Mouse (Mus musculus) stomach, embryonic 16.5 days (tissue): Measurements from ENCODE around the gene Rundc3a. TPM values are rescaled to one million over a fixed set of nuclear protein-coding genes. Genes with fewer than 3 reads are reported as not detected.

Experiments used
- ATAC-seq: fragments of 200-750 bp; cut with Nextera tagmentation; 2 replicates; pipeline ENCODE4 v1.8.0; 2017; ENCODE audit warnings: moderate number of reproducible peaks, moderate TSS enrichment; ENCODE audit not compliant: insufficient read depth, low FRiP score
- H3K27ac ChIP-seq: fragments of 300-500 bp; sonication (generic); 2 replicates; pipeline ENCODE4 v1.5.1; 2014; ENCODE audit warnings: low read length
- H3K27me3 ChIP-seq: fragments of 300-500 bp; sonication (generic); 2 replicates; pipeline ENCODE4 v1.6.1; 2014; ENCODE audit warnings: low read length, control low read depth, mixed read lengths; ENCODE audit not compliant: control insufficient read depth, insufficient read depth
- H3K36me3 ChIP-seq: fragments of 300-500 bp; sonication (generic); 2 replicates; pipeline ENCODE4 v1.6.1; 2014; ENCODE audit warnings: low read length; ENCODE audit not compliant: control insufficient read depth, insufficient read depth
- H3K4me1 ChIP-seq: fragments of 300-500 bp; sonication (generic); 2 replicates; pipeline ENCODE4 v1.6.1; 2014; ENCODE audit warnings: low read length, control low read depth, mixed read lengths; ENCODE audit not compliant: control insufficient read depth, insufficient read depth
- H3K4me2 ChIP-seq: fragments of 300-500 bp; sonication (generic); 2 replicates; pipeline ENCODE4 v1.6.1; 2014; ENCODE audit warnings: low read depth, low read length, mixed read lengths
- H3K4me3 ChIP-seq: fragments of 300-500 bp; sonication (generic); replicated peaks from 2 replicates; pipeline ENCODE4 v1.5.1; 2014; ENCODE audit warnings: mild to moderate bottlenecking, low read length
- H3K9ac ChIP-seq: fragments of 300-500 bp; sonication (generic); 2 replicates; pipeline ENCODE4 v1.6.1; 2014; ENCODE audit warnings: low read length
- H3K9me3 ChIP-seq: fragments of 300-500 bp; sonication (generic); replicated peaks from 2 replicates; pipeline ENCODE4 v1.6.1; 2016; ENCODE audit warnings: low read length, control low read depth; ENCODE audit not compliant: control insufficient read depth
- WGBS: fragments of 180-500 bp; shearing (Covaris S2); extraction: QIAGEN DNeasy Blood & Tissue Kit; methylation state at CpG from one replicate; pipeline ENCODE4 v1.1.7; 2014; 5-methylcytosine and 5-hydroxymethylcytosine counted together
- polyA plus RNA-seq: library from polyadenylated mRNA; unstranded; fragments of >200 nt; fragmentation: Nextera tagmentation; extraction: Ambion mirVana; gene quantifications from 2 replicates; pipeline ENCODE4 v1.2.1, GENCODE M21; 2015

Gene Rundc3a
- polyA plus RNA-seq, 1 experiment from 2014 or later: 7.6 TPM

DNA sequence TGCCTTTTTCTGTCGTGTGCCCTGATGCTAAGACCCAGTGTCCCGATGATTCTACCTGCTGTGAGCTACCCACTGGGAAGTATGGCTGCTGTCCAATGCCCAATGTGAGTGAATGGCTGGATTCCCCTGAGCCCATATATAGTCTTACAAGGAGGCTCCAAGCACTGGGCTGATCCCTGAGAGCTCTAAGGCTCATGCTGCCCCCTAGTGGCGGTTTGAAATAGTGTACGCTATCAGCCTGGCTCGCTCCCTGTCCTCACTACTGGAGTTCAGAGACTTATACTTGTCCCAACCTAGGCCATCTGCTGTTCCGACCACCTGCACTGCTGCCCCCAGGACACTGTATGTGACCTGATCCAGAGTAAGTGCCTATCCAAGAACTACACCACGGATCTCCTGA, 41.2 kb downstream of the Rundc3a start:
- Histone ChIP-seq H3K4me2 (no peak overlapping the region), H3K36me3 (0 out of 2 replicates have a peak, but pooled peaks cover 15% of the 10 kb centered on the region), H3K4me3 (no peak overlapping the region), H3K9me3 (no peaks in the 10 kb centered on the region), H3K27ac (no peak overlapping the region; the same call in 1 of the 2 replicates), H3K27me3 (no peaks in the 10 kb centered on the region), H3K4me1 (peaks cover 38% of the 10 kb centered on the region), H3K9ac (0 out of 2 replicates have a peak overlapping the region, but pooled peaks have one; percentile 13)
- WGBS: 13% methylated on average over 7 of the region's 7 CpGs
- ATAC-seq: 0 out of 2 replicates have a peak, but pooled peaks have one; percentile 8

DNA sequence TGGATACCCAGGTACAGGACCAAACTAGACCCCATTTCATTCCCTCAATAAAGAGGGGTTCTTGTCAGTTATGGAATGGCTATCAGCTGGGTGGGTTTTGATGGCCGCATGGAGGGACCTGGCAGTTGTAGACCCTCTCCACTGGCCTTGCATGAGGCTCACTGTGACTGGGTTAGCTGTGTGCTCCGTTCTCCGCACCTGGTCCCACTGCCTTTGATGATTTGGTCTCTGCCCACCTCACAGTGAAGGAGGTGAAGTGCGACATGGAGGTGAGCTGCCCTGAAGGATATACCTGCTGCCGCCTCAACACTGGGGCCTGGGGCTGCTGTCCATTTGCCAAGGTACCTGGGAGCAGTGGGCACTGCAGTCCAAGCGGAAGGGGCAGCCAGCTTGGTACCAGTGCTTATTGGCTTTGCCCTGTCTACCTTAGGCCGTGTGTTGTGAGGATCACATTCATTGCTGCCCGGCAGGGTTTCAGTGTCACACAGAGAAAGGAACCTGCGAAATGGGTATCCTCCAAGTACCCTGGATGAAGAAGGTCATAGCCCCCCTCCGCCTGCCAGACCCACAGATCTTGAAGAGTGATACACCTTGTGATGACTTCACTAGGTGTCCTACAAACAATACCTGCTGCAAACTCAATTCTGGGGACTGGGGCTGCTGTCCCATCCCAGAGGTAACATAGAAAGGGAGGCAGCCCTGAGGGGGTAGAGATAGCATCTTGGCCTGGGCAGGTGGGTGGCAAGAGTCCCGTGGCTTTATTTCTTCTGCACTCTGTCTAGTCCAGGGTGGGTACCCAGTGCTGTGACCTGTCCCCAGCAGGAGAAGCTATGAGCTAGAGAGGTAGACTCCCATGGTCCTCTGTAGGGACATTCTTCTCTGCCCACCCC, 41.9 kb downstream of the Rundc3a start:
- no peak overlapping the region for H3K4me3 ChIP-seq
- H3K4me2 ChIP-seq: no peak overlapping the region
- ATAC-seq: no peak
- 0 out of 2 replicates have a peak, but pooled peaks cover 18% of the 10 kb centered on the region for H3K36me3 ChIP-seq
- peaks cover 33% of the 10 kb centered on the region for H3K4me1 ChIP-seq
- H3K27me3 ChIP-seq: no peaks in the 10 kb centered on the region
- H3K27ac ChIP-seq: no peak overlapping the region
- no peak overlapping the region for H3K9ac ChIP-seq
- WGBS: 91% methylated on average over 11 of the region's 11 CpGs
- H3K9me3 ChIP-seq: no peaks in the 10 kb centered on the region

DNA sequence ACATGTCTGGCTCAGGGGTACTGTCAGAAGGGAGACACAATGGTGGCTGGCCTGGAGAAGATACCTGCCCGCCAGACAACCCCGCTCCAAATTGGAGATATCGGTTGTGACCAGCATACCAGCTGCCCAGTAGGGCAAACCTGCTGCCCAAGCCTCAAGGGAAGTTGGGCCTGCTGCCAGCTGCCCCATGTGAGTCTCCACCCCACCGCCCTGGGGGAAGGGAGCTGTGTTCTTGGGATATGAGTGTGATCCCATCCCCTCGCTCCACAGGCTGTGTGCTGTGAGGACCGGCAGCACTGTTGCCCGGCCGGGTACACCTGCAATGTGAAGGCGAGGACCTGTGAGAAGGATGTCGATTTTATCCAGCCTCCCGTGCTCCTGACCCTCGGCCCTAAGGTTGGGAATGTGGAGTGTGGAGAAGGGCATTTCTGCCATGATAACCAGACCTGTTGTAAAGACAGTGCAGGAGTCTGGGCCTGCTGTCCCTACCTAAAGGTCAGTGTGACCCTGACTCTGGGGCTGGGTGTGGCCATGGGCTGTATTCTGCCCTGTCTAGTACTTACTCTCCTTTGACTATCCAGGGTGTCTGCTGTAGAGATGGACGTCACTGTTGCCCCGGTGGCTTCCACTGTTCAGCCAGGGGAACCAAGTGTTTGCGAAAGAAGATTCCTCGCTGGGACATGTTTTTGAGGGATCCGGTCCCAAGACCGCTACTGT, 42.7 kb downstream of the Rundc3a start:
- Histone ChIP-seq H3K27me3 (no peaks in the 10 kb centered on the region), H3K4me2 (no peak overlapping the region), H3K9ac (no peak overlapping the region), H3K36me3 (0 out of 2 replicates have a peak, but pooled peaks cover 19% of the 10 kb centered on the region), H3K4me1 (peaks cover 33% of the 10 kb centered on the region), H3K9me3 (no peaks in the 10 kb centered on the region), H3K4me3 (no peak overlapping the region), H3K27ac (peak overlapping the region; percentile 33; the same call in 1 of the 2 replicates)
- ATAC-seq: no peak
- WGBS: 92% methylated on average over 18 of the region's 18 CpGs

DNA sequence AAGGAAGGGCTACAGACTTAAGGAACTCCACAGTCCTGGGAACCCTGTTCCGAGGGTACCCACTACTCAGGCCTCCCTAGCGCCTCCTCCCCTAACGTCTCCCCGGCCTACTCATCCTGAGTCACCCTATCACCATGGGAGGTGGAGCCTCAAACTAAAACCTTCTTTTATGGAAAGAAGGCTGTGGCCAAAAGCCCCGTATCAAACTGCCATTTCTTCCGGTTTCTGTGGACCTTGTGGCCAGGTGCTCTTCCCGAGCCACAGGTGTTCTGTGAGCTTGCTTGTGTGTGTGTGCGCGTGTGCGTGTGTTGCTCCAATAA, 43.2 kb downstream of the Rundc3a start:
- Histone ChIP-seq H3K9me3 (no peaks in the 10 kb centered on the region), H3K36me3 (0 out of 2 replicates have a peak, but pooled peaks cover 19% of the 10 kb centered on the region), H3K4me1 (peaks cover 29% of the 10 kb centered on the region), H3K4me3 (no peak overlapping the region), H3K27ac (peak overlapping the region; percentile 33), H3K27me3 (no peaks in the 10 kb centered on the region), H3K9ac (no peak overlapping the region), H3K4me2 (no peak overlapping the region)
- ATAC-seq: no peak
- 72% methylated on average over 10 of the region's 10 CpGs for WGBS

DNA sequence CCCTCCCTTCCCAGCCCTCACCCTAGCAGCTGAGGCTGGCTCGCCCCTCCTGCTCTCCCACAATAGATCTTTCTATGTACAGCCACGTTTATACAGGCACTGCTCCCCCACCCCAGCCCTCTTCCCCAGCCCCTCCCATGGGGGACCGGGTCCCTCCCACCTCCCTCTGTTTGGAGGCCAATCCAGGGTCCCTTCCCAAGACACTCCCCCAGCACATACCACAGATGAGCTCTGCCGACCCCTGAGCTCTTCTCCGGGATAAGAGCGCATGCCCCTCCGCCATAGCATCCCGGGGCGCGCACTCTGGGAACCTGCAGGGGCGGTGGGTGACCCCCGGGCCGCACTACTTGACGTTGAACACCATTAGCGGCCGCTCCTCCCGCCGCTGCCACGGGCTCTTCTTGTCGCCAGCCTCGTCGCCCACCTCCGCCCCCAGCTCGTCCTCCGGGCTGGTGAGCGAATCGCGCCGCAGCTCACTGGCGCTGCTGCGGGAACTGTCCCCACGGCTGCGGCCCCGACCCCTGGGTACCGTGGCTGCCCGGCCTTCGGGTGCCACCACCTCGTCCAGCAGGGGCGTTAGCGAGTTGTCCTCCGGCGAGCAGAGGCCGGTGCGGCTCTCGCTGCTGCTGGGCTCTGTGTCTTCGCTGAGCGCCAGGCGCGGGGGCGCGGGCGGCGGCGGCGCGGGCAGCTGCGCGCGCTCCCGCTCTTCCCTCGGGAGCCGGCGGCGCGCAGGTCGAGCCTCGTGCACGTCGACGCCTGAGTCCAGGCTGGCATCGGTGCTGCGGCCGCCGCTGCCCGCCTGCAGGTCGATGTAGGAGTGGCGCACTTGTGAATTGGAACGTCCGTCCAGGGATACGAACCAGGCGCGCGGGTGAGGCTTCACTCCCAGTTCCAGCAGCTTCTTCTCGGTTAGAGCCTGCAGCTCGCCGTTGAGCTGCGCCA, 44.2 kb downstream of the Rundc3a start:
- H3K9me3 ChIP-seq: no peaks in the 10 kb centered on the region
- peak overlapping the region; percentile 38; the same call in 1 of the 2 replicates for H3K27ac ChIP-seq
- peak overlapping the region; percentile 96 for H3K4me2 ChIP-seq
- peak overlapping the region; percentile 78 for H3K9ac ChIP-seq
- H3K36me3 ChIP-seq: peaks cover 19% of the 10 kb centered on the region; the same call in 1 of the 2 replicates
- H3K27me3 ChIP-seq: no peaks in the 10 kb centered on the region
- H3K4me1 ChIP-seq: peaks cover 22% of the 10 kb centered on the region
- H3K4me3 ChIP-seq: peak overlapping the region; percentile 48
- WGBS: 9% methylated on average over 85 of the region's 87 CpGs
- peak; percentile 35; the same call in 1 of the 2 replicates for ATAC-seq

DNA sequence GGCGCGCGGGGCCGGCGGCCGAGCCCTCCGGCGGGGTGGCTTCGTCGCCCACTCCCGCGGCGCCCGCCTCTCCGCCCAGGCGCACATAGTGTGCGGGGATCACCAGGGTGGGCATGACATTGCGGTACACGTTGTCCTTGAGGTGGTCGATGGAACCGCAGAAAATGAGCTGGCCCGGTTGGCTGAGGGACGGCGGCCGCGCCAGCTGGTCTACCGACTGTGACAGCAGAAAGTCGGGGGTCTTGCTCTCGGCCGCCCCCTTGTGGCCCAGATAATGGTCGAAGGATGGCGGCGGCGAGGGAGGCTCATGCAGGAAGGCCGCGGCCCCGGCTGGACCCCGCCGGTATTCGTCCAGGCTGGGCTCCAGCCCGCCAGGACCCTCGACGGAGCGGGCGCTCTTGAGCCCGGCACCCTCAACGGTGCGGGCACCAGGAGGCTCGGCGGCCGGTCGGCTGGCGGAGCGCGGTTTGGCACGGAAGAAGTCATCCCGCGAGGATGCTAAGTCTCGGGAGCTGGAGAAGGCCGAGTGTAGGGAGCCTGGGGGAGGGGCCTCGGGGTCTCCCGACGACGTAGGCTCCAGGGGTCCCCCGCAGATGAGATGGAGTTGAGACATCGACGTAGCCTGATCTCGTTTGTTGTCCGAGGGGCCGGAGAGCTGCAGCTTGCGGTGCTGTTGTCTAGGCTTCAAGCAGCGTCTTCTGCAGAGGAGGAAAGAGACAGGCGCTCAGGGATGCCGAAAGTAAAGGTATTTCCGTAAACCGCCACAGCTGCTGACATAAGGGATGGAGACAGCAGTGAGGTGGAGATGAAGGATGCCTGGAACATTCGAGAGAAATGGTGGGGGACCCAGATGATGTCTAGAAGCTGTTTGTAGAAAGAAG, 45.2 kb downstream of the Rundc3a start:
- peak overlapping the region; percentile 48 for H3K4me3 ChIP-seq
- H3K4me1 ChIP-seq: peaks cover 18% of the 10 kb centered on the region
- H3K36me3 ChIP-seq: peaks cover 21% of the 10 kb centered on the region; the same call in 1 of the 2 replicates
- no peaks in the 10 kb centered on the region for H3K9me3 ChIP-seq
- no peaks in the 10 kb centered on the region for H3K27me3 ChIP-seq
- peak overlapping the region; percentile 78 for H3K9ac ChIP-seq
- ATAC-seq: peak; percentile 26; the same call in 1 of the 2 replicates
- H3K27ac ChIP-seq: no peak overlapping the region; the same call in 1 of the 2 replicates
- peak overlapping the region; percentile 96 for H3K4me2 ChIP-seq
- 15% methylated on average over 77 of the region's 77 CpGs for WGBS

DNA sequence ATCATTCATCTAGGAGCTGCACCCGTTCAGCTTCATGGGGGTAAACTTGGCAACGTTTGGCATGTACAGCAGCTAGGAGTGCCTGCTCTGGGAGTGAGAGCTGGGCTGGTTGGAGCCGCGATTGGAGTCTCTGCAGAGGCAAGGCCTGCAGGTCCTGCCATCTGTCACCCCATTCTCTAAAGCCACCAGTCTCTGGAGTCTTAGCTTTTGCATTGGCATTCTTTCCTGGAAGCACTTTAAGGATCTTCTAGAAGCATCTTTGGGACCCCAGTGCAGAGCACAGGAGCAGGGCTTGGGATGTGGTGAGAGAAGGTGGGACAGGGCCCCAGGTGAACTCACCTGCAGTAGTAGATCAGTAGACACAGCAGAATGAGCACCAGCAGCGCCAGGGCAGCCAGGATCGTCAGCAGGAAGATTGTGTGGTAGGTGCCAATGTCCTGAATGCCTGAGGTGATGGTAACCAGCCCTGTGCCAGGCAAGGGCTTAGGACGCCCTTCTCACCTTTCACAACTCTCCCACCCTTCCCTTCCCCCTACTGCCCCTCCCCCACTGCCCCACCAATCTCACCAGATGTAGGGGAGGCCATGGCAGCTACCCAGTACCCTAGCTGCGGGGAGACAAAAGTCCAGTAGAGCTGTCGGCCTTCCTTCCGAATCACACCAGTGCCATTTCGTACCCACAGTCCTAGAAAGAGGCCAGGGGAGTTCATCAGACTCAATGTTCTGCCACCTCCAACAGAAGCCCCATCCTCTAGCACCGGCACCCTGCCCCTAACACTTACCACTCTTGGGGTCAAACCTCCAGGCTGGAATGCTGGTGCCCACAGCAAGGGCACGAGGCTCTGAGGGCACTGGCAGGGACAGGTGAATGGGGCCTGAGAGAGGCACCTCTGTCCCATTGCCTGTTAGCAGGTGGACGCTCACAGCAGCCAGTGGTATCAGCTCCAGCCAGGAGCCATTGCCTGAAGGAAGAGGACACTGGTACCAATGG, 46.2 kb downstream of the Rundc3a start:
- no peak overlapping the region for H3K4me3 ChIP-seq
- 80% methylated on average over 14 of the region's 14 CpGs for WGBS
- no peak overlapping the region for H3K9ac ChIP-seq
- H3K27ac ChIP-seq: no peak overlapping the region
- no peaks in the 10 kb centered on the region for H3K9me3 ChIP-seq
- peaks cover 22% of the 10 kb centered on the region; the same call in 1 of the 2 replicates for H3K36me3 ChIP-seq
- no peak for ATAC-seq
- no peaks in the 10 kb centered on the region for H3K27me3 ChIP-seq
- no peak overlapping the region for H3K4me2 ChIP-seq
- H3K4me1 ChIP-seq: peaks cover 23% of the 10 kb centered on the region
